Mouse (Mus musculus) kidney, adult 2 months (tissue): ENCODE results near the gene Cpe.

Source experiments
- CTCF ChIP-seq: fragments of 200-500 bp; conservative IDR thresholded peaks from 2 replicates; pipeline ENCODE4 v1.5.1; 2011; ENCODE audit warnings: low read depth, mild to moderate bottlenecking, control low read depth, low read length, moderate library complexity, mixed read lengths; ENCODE audit not compliant: insufficient read depth, insufficient read length
- POLR2A ChIP-seq: fragments of 200-500 bp; IDR thresholded peaks from one replicate; pipeline ENCODE4 v1.6.1; 2011; ENCODE audit warnings: low read depth, low read length, control low read depth

- TF ChIP-seq CTCF: no peak
- no peak for TF ChIP-seq POLR2A
Measured at GRCm38 (mm10) chr8:64596396-64596795, 96.5 kb downstream of the Cpe start.
